Mouse (Mus musculus) limb, embryonic 10.5 days (tissue): ENCODE data around the gene Nrxn3. TPM values are rescaled to one million over a fixed set of nuclear protein-coding genes. Genes with fewer than 3 reads are reported as not detected.

Experiments used
- DNase-seq: peaks from one replicate; pipeline ENCODE4 v3.0.0-alpha.2; 2017; ENCODE audit warnings: low spot score
- H3K27ac ChIP-seq: fragments of 300-500 bp; sonication (generic); 2 replicates; pipeline ENCODE4 v1.5.1; 2016; ENCODE audit warnings: mild to moderate bottlenecking
- H3K27me3 ChIP-seq: fragments of 300-500 bp; sonication (generic); 2 replicates; pipeline ENCODE4 v1.6.1; 2016; ENCODE audit warnings: low read depth, mild to moderate bottlenecking; ENCODE audit not compliant: poor library complexity, severe bottlenecking
- H3K36me3 ChIP-seq: fragments of 300-500 bp; sonication (generic); 2 replicates; pipeline ENCODE4 v1.6.1; 2016; ENCODE audit warnings: mild to moderate bottlenecking, moderate library complexity
- H3K4me1 ChIP-seq: fragments of 300-500 bp; sonication (generic); 2 replicates; pipeline ENCODE4 v1.6.1; 2016
- H3K4me3 ChIP-seq: fragments of 300-500 bp; sonication (generic); 2 replicates; pipeline ENCODE4 v1.5.1; 2016; ENCODE audit warnings: mild to moderate bottlenecking, moderate library complexity
- H3K9me3 ChIP-seq: fragments of 300-500 bp; sonication (generic); replicated peaks from 2 replicates; pipeline ENCODE4 v1.6.1; 2016; ENCODE audit warnings: mild to moderate bottlenecking
- WGBS: fragments of 180-500 bp; shearing (Covaris S2); methylation state at CpG from one replicate; pipeline ENCODE4 v1.1.7; 2016; 5-methylcytosine and 5-hydroxymethylcytosine counted together
- polyA plus RNA-seq: library from polyadenylated mRNA; unstranded; fragments of >200 nt; fragmentation: Nextera tagmentation; extraction: Ambion mirVana; gene quantifications from 2 replicates; pipeline ENCODE4 v1.2.1, GENCODE M21; 2016

Nrxn3 gene
- polyA plus RNA-seq, 1 experiment from 2014 or later, result 0.48 TPM

DNA sequence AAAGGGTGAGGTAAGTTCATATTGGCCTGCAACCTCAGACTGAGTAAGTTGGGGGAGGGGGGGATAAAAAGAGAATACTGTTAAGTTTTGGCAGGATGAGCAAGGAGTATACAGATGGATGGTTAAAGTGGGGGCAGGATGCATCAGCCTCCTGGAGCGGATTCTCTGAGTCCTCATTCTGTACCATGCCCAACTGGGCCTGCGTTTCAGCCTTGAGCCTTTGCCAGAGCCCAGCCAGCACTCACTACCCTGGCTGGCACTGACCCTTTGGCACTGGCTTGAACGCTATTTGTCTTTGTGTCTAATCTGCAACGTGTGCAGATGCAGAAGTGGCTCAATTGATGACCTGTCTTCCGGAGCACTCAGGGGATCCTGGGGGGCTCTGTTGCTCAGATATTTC lies 24.1 kb downstream of the Nrxn3 start:
- H3K27me3 ChIP-seq, result no peaks in the 10 kb centered on the region
- H3K4me1 ChIP-seq, result no peaks in the 10 kb centered on the region
- DNase-seq, result no peak
- H3K9me3 ChIP-seq, result no peaks in the 10 kb centered on the region
- no peaks in the 10 kb centered on the region for H3K36me3 ChIP-seq
- H3K27ac ChIP-seq, result no peak overlapping the region
- WGBS, result 85% methylated on average over 5 of the region's 5 CpGs
- H3K4me3 ChIP-seq, result no peak overlapping the region

GRCm38 (mm10) chr12:88764791-88765190 lies 42.1 kb downstream of the Nrxn3 start:
- no peaks in the 10 kb centered on the region for H3K9me3 ChIP-seq
- 70% methylated on average over 2 of the region's 2 CpGs for WGBS
- H3K4me1 ChIP-seq, result no peaks in the 10 kb centered on the region
- no peaks in the 10 kb centered on the region for H3K36me3 ChIP-seq
- H3K27me3 ChIP-seq, result no peaks in the 10 kb centered on the region
- H3K27ac ChIP-seq, result no peak overlapping the region
- no peak overlapping the region for H3K4me3 ChIP-seq
- DNase-seq, result no peak

DNA sequence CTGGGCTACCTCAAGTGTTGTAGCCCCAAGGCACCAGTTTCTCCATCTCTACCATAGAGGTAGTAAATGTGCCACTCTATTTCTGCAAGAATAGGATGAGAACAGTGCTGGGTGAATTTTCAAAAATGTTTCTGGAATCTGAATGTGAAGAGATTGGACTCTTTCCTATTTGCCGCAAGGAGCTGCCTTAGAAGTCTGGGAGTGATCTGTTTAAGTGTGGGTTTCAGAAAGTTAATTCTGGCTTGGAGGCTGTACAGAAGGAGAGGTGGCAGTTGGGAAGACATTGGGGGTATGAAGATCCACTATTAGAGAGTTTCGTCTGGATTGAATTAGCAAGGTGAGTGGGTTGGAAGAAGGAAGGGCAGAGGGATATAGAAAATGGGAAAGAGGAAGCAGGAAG lies 52.0 kb downstream of the Nrxn3 start:
- H3K4me1 ChIP-seq, result no peaks in the 10 kb centered on the region
- no peak overlapping the region for H3K27ac ChIP-seq
- no peaks in the 10 kb centered on the region for H3K27me3 ChIP-seq
- no peak overlapping the region for H3K4me3 ChIP-seq
- DNase-seq, result no peak
- no peaks in the 10 kb centered on the region for H3K9me3 ChIP-seq
- no peaks in the 10 kb centered on the region for H3K36me3 ChIP-seq
- WGBS, result 91% methylated on average over 2 of the region's 2 CpGs

DNA sequence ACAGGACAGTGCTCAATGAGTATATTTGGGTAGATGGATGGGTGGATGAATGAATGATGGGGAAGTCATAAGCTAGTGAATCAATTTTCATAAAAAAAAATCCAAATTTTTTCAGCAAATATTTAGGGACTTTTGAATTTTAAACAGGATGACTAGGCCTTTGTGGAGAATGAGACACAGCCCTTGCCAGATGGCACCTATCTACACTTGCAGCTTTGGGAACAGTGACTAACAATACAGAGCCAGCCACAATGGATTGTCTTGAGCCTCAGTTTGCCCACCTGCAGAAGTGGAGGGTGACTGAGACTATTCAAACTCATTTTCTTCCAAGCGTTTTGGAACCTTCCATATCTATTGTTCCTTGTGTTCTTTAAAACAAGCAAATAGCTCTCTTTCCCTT lies 55.4 kb downstream of the Nrxn3 start:
- Histone ChIP-seq H3K27ac (no peak overlapping the region), H3K36me3 (no peaks in the 10 kb centered on the region), H3K9me3 (no peaks in the 10 kb centered on the region), H3K4me1 (no peaks in the 10 kb centered on the region), H3K27me3 (no peaks in the 10 kb centered on the region), H3K4me3 (no peak overlapping the region)
- DNase-seq, result no peak
- 88% methylated on average over 1 of the region's 1 CpGs for WGBS

- Histone ChIP-seq H3K4me3 (no peak overlapping the region), H3K4me1 (no peaks in the 10 kb centered on the region), H3K9me3 (no peaks in the 10 kb centered on the region), H3K27ac (no peak overlapping the region), H3K27me3 (no peaks in the 10 kb centered on the region), H3K36me3 (no peaks in the 10 kb centered on the region)
- no peak for DNase-seq
- WGBS, result 62% methylated on average over 10 of the region's 10 CpGs
Measured at GRCm38 (mm10) chr12:88784199-88785147, 61.8 kb downstream of the Nrxn3 start.

- Histone ChIP-seq H3K27me3 (no peaks in the 10 kb centered on the region), H3K4me1 (no peaks in the 10 kb centered on the region), H3K4me3 (no peak overlapping the region), H3K9me3 (no peaks in the 10 kb centered on the region), H3K27ac (no peak overlapping the region), H3K36me3 (no peaks in the 10 kb centered on the region)
- no peak for DNase-seq
- WGBS, result 95% methylated on average over 1 of the region's 1 CpGs
Measured at GRCm38 (mm10) chr12:88793314-88793713, 70.6 kb downstream of the Nrxn3 start.

GRCm38 (mm10) chr12:88800990-88801655 lies 78.4 kb downstream of the Nrxn3 start:
- Histone ChIP-seq H3K9me3 (no peaks in the 10 kb centered on the region), H3K4me1 (peaks cover 5% of the 10 kb centered on the region; the same call in 1 of the 2 replicates), H3K27me3 (no peaks in the 10 kb centered on the region), H3K27ac (no peak overlapping the region), H3K4me3 (no peak overlapping the region), H3K36me3 (no peaks in the 10 kb centered on the region)
- WGBS, result 38% methylated on average over 6 of the region's 6 CpGs
- no peak for DNase-seq

DNA sequence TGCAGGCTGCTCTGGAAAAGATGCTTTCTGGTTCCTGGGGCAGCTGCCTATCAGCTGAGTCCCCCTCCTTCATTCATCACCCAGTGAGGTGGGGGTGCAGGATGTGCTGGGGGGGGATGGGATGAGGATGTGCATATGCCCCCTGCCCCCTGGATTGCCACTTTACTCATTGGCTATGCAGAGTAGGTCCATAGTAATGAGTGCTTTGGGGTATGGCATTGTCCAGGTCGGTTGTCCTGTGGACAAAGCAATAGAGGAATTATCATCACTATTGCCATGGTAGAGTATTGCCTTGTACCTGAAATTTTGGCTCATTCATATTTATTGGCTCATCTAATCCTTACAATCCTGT lies 79.0 kb downstream of the Nrxn3 start:
- no peaks in the 10 kb centered on the region for H3K36me3 ChIP-seq
- H3K27ac ChIP-seq, result no peak overlapping the region
- no peak overlapping the region for H3K4me3 ChIP-seq
- no peaks in the 10 kb centered on the region for H3K9me3 ChIP-seq
- H3K4me1 ChIP-seq, result peaks cover 5% of the 10 kb centered on the region; the same call in 1 of the 2 replicates
- no peak for DNase-seq
- 62% methylated on average over 1 of the region's 1 CpGs for WGBS
- no peaks in the 10 kb centered on the region for H3K27me3 ChIP-seq

DNA sequence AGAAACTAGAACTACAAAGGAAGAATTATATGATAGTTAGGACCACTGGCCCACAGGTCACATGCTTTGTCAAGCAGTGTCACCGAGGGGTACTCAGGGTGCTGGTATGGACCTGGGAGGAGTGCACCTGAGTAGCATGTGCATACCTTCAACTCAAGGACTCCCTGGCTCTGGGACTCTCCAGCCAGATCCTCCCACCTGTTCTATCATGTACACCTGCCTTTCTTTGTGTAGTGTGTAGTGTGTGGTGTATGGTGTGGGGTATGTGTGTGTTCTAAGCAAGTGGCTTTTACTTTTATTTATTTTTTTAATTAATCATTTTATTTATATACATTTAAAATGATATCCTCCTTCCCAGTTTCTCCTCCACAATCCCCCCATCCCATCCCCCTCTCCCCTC lies 86.3 kb downstream of the Nrxn3 start:
- H3K27me3 ChIP-seq, result no peaks in the 10 kb centered on the region
- no peaks in the 10 kb centered on the region for H3K36me3 ChIP-seq
- H3K4me1 ChIP-seq, result no peaks in the 10 kb centered on the region
- no peak overlapping the region for H3K4me3 ChIP-seq
- H3K27ac ChIP-seq, result no peak overlapping the region
- no peaks in the 10 kb centered on the region for H3K9me3 ChIP-seq
- no peak for DNase-seq
- 88% methylated on average over 1 of the region's 1 CpGs for WGBS

DNA sequence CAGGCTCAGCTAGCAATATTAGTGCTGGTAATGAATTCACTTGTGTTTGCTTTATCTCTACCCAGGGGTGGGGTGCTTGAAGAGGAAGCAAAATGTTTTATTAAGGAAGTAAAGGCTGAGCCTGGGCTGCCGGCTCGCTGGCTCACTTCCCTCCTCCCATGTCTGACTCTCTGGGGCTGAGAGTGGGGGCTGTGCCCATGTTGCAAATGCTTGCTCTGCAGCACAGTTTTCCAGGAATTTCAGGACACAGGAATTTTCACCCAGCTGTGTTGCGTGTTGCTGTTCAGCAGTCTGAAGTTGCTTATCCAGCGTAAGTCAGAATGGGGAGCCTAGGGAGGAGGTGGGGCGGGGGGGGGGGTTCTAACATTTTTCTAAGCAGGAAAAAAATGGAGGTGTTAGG lies 89.5 kb downstream of the Nrxn3 start:
- 66% methylated on average over 5 of the region's 5 CpGs for WGBS
- no peak overlapping the region for H3K4me3 ChIP-seq
- H3K4me1 ChIP-seq, result no peaks in the 10 kb centered on the region
- DNase-seq, result no peak
- no peaks in the 10 kb centered on the region for H3K36me3 ChIP-seq
- no peak overlapping the region for H3K27ac ChIP-seq
- H3K9me3 ChIP-seq, result no peaks in the 10 kb centered on the region
- H3K27me3 ChIP-seq, result no peaks in the 10 kb centered on the region

DNA sequence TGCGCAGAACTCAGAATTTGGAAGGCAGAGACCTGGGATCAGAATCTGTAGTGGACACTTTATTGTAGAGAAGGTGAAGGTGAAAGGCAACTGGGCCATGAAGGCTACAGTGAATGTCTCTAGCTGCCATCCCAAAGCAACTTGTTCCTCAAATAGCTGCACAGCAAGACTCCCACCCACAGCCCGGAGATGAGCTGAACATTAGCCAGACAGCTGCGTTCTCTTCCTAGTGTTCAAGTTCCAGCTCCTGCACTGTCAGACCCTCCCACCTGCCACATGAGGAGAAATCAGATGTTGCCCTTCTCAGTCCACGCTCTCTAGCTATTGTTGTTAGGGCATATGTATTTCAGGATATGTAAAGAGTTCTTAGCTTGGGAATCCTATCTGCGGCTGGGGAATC lies 94.2 kb downstream of the Nrxn3 start:
- WGBS, result 89% methylated on average over 5 of the region's 5 CpGs
- Histone ChIP-seq H3K4me3 (no peak overlapping the region), H3K9me3 (no peaks in the 10 kb centered on the region), H3K27me3 (no peaks in the 10 kb centered on the region), H3K36me3 (no peaks in the 10 kb centered on the region), H3K4me1 (peaks cover 16% of the 10 kb centered on the region), H3K27ac (no peak overlapping the region)
- DNase-seq, result no peak

GRCm38 (mm10) chr12:88818622-88819334 lies 96.1 kb downstream of the Nrxn3 start:
- H3K27ac ChIP-seq, result no peak overlapping the region
- no peak for DNase-seq
- 61% methylated on average over 4 of the region's 4 CpGs for WGBS

GRCm38 (mm10) chr12:88819335-88819709 lies 96.6 kb downstream of the Nrxn3 start:
- no peak overlapping the region for H3K27ac ChIP-seq
- H3K4me3 ChIP-seq, result no peak overlapping the region
- WGBS, result 66% methylated on average over 5 of the region's 5 CpGs

More at GRCm38 (mm10) chr12:88818622-88819334, 96.1 kb downstream of the Nrxn3 start:
- no peaks in the 10 kb centered on the region for H3K36me3 ChIP-seq
- H3K27me3 ChIP-seq, result no peaks in the 10 kb centered on the region
- H3K4me3 ChIP-seq, result no peak overlapping the region
- H3K9me3 ChIP-seq, result no peaks in the 10 kb centered on the region
- H3K4me1 ChIP-seq, result peaks cover 16% of the 10 kb centered on the region

More at GRCm38 (mm10) chr12:88819335-88819709, 96.6 kb downstream of the Nrxn3 start:
- DNase-seq, result no peak
- Histone ChIP-seq H3K4me1 (peaks cover 16% of the 10 kb centered on the region), H3K9me3 (no peaks in the 10 kb centered on the region), H3K27me3 (no peaks in the 10 kb centered on the region), H3K36me3 (no peaks in the 10 kb centered on the region)
